Mouse (Mus musculus): ENCODE data around the gene Katnbl1.

GRCm38 (mm10) chr2:112380131-112380530, 1.1 kb downstream of the Katnbl1 start:
- TF ChIP-seq TAL1 (IDR thresholded peaks at IDR 0.05; ENCODE audit: low read length) (no peak), GATA1 (IDR thresholded peaks at IDR 0.05; ENCODE audit: low read length) (no peak)

All from erythroblast, embryonic 14.5 days (primary cell).